Mouse (Mus musculus) left cerebral cortex, adult 11 months (tissue): Measurements from ENCODE around the gene Akap9.
"Not testable (repeated sequence)": the region's sequence is repeated elsewhere in the genome, so short reads cannot be mapped to it uniquely, and the experiment has no call there.

Experiments used
- DNase-seq: peaks from one replicate; pipeline ENCODE4 v3.0.0; 2022; ENCODE audit warnings: low spot score

Akap9 gene

DNA sequence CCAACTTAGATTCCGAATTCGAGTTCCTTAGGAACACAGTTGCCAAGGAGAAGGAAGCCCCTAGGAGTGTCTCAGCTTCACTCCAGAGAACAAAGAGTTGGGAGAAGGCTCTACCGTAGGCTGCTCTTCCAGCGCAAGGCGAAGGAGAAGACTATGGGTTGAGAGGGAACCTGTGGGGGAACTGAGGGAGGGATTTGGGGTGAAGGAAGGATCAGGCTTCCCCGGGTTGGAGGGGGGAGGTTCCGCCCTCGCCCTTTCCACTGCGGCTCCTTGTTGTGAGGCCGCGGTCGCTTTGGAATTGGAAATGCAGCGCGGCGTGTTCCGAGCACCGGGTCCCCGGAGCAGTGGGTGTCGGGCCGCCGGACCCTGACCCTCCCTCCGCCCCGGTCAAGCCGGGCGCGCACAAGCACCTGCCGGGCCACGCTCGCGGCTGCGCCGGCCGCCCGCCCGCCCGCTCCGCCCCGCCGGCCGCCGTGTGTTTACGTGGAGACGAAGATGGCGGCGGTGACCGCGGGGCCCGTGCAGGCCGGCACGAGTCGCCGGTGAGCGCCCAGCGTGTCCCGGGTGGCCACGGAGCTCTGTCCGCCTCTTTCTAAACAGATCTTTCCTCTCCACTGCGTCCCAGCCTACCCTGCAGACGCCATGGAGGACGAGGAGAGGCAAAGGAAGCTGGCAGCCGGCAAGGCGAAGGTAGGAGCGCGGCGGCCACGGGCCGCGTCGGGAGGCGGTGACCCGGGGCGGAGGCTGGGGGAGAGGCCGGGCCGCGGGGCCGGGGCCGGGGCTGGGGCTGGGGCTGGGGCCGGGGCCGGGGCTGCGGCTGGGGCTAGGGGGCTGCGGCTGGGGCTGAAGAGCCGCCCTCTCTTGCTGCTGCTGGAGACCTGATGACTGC, at the start of gene Akap9:
Gene Akap9, plus strand, starts transcription at position 254 of the 889 bp plus-strand sequence.
- peak; percentile 28 for DNase-seq

DNA sequence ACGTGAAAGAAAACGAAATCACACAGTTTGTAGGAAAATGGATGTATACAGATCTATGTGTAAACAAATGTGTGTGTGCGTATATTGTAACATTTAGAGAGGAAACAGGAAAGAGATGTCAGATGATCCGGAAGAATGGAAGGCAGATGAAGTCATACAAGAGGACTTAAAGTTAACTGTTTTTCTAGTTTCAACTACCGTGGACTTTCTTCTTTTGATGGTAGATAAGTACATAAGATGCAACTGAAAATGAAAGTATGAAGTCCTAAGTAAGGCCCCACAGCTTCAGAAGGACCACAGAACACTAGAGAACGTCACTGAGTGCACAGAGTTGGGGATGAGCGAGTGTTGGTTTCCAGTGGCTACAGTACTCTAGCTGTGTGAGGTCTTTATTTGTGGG, 41.0 kb upstream of the Akap9 start:
- DNase-seq = not testable (repeated sequence)

- no peak for DNase-seq
Measured at GRCm38 (mm10) chr5:3889201-3889600, 38.7 kb upstream of the Akap9 start.

DNA sequence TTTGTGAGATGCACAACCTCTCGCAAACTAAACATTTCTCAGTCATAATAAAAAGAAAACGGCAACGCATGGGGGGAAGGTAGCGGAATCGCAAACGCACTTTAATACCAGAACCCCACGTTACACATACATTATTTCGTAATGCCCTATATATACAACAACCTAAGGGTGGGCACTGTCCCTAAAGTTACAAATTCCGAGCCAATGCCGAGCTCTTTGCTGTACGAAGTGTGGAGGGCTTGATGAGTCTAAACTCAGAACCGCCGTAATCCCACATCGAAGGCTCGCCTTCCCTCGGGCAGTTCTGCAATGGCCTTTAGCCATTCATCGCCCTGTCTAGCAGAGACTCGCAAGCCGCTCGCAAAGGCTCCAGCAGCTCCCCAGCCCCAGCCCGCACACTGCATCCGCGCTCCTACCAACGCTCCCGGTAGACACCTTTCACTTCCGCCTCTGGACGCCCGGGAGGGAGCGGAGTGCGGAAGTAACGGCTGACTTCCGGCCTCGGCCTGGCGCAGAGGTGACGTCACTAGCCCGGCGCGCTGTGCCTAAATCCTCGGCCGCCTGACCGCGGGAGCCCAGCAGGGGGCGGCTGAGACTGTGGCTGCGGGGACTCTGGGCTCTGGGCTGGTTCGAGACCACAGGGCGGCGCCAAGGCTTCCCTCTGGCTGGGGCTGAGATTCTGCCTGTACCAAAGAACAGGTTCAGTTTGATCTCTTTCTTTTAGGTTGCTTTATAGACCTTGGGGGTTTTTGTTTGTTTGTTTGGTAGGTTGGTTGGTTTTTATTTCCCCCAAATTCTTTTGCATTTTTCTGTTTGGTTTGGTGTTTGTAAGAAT, 34.2 kb upstream of the Akap9 start, which contains the start of gene Mterf1a:
Gene Mterf1a, minus strand, starts transcription at position 475 of the 835 bp plus-strand sequence.
- DNase-seq = peak; percentile 33

- not testable (repeated sequence) for DNase-seq
Measured at GRCm38 (mm10) chr5:3894294-3894619, 33.6 kb upstream of the Akap9 start.

GRCm38 (mm10) chr5:3905471-3905870, 22.4 kb upstream of the Akap9 start:
- DNase-seq = no peak

DNA sequence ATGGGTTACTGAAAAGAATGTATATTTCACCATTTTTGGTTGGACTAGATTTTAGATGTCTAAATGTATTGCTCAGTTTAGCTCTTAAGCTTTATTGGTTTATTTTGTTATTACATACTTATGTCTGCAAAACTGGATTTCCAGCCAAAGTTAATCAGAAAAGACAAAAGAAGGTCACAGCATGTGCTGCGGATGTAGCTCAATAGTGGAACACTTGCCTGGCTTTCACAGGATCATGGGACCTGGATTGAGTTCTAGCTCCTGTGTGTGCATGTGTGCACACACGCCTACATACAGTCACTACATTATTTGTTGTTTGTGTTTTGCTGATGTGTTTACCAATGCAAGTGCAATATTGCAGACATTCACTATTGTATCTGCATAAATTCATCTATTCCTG, 5.5 kb upstream of the Akap9 start:
- no peak for DNase-seq

GRCm38 (mm10) chr5:3926666-3927065, 1.2 kb upstream of the Akap9 start:
- no peak for DNase-seq

GRCm38 (mm10) chr5:3928690-3929046, 814 bp downstream of the Akap9 start:
- DNase-seq = no peak

- no peak for DNase-seq
Measured at GRCm38 (mm10) chr5:3930760-3931159, 2.9 kb downstream of the Akap9 start.

DNA sequence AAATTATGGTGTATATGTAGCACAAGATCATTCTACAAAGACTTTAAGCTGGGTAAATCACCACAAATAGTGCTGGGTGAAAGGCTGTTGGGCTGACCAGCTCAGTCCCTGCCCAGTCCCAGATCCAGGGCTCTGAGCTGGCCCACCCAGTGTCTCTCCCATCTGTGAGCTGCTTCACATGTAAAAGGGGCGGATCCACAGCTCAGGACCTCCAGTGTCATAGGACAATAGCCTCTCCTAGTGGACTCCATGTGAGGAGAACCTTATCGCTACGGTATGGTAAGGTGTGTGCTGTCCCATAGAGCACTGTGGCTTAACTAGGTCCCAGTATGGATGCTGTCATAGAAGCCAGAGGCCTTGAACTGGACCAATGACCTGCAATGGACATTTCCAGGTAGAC, 3.8 kb downstream of the Akap9 start:
- DNase-seq = no peak

- no peak for DNase-seq
Measured at GRCm38 (mm10) chr5:3933551-3933950, 5.7 kb downstream of the Akap9 start.

GRCm38 (mm10) chr5:3935266-3935665, 7.4 kb downstream of the Akap9 start:
- DNase-seq = no peak

- DNase-seq = no peak
Measured at GRCm38 (mm10) chr5:3935778-3936554, 8.1 kb downstream of the Akap9 start.

- DNase-seq = no peak
Measured at GRCm38 (mm10) chr5:3938905-3939304, 11.1 kb downstream of the Akap9 start.

DNA sequence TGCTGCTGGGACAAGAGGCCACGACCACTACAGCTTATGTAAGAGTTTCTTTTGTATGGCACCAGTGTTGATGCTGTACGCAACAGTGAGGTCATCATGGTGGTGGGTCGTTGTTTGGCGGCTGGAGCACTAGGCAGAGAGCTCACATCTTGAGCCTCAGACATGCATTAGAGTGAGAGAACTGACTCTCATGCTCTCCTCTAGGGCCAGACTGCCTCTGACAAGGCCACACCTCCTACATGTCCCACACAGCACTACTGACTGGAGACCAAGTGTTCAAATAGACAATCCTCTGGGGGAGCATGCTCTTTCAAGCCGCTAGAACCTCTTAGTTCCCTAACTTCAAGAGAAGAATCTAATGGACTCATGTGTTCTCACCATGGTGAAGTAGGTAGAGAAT, 11.5 kb downstream of the Akap9 start:
- DNase-seq = no peak

DNA sequence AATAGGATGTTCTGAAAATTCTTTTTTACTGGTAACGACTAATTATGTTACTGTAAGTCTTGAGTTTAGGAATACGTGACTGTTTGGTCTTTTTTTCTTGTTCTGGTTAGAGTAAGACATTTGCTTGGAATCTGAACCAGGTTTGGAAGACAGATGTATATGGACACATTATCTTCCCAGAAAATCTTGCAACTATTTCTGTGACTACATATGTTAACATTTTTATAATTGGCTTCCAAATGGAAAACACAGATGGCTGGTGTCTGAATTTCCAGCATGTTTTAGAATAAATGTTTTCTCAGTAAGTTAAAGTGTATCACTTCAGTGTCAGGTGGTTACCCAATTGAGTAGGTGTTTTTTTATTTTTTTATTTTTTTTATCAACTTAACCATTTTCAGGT, 13.4 kb downstream of the Akap9 start:
- peak; percentile 52 for DNase-seq

DNA sequence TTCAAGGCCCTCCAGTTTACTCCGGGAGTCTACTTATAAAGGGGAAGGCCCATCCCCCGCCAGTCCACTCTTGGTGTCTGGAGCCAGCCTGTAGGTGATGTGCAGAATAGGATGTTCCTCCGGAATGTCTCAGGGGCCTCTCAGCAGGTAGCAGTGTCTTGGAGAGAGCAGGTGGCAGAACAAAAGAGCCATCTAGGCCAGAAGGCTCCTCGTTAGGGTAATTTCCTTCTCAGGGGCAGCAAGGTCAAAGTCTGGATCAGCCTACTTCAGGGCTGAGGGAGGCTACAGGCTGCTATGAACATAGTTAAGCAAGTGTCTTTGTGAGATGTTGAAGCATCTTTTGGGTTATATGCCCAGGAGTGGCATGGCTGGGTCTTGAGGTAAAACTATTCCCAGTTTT, 15.3 kb downstream of the Akap9 start:
- not testable (repeated sequence) for DNase-seq

DNA sequence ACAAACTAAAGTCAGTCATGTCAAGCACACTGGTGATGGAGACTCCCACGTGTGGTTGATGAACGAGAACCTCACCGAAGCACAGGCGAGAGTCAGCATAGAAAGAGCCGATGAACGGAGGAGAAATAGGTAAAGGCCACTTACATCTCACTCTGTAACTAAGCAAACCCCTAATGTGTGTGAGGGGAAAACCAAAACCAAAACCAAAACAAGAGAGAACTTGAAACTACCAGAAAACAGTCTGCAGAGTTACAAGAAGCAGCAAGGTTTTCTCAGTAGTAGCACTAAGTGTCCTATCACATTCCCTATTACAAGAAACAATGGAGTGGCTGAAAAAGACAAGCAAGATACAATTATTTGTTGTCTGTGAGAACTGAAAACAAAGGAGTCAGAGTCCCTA, 24.6 kb downstream of the Akap9 start:
- DNase-seq = no peak

GRCm38 (mm10) chr5:3954541-3954940, 26.7 kb downstream of the Akap9 start:
- DNase-seq = no peak

DNA sequence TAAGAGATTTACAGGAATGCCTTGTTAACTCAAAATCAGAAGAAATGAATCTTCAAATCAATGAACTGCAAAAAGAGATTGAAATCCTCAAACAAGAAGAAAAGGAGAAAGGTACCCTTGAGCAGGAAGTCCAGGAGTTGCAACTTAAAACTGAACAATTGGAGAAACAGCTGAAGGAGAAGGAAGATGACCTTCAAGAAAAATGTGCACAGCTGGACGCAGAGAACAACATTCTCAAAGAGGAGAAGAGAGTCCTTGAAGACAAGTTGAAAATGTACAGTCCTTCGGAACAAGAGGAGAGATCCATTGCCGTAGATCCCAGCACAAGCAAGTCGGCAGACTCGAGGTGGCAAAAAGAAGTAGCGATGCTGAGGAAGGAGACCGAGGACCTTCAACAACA, 33.4 kb downstream of the Akap9 start:
- DNase-seq = no peak

GRCm38 (mm10) chr5:3968415-3968814, 40.6 kb downstream of the Akap9 start:
- DNase-seq = no peak
